Mouse (Mus musculus) midbrain, embryonic 13.5 days (tissue): ENCODE measurements at regions not wholly inside any gene's neighbourhood (a gene's known extent, or its start where the extent isn't known, plus 50 kb on each side); places are given as distances from the start of the nearest gene placed in this dataset.

Source experiments
- ATAC-seq: fragments of 200-750 bp; cut with Nextera tagmentation; 2 replicates; pipeline ENCODE4 v1.8.0; 2017; ENCODE audit warnings: mild to moderate bottlenecking, moderate TSS enrichment, moderate library complexity
- H3K27ac ChIP-seq: fragments of 300-500 bp; sonication (generic); 2 replicates; pipeline ENCODE4 v1.5.1; 2015; ENCODE audit warnings: inconsistent platforms, mild to moderate bottlenecking, moderate library complexity
- H3K27me3 ChIP-seq: fragments of 300-500 bp; sonication (generic); 2 replicates; pipeline ENCODE4 v1.6.1; 2015; ENCODE audit warnings: mild to moderate bottlenecking, inconsistent platforms
- H3K36me3 ChIP-seq: fragments of 300-500 bp; sonication (generic); 2 replicates; pipeline ENCODE4 v1.6.1; 2015; ENCODE audit warnings: mild to moderate bottlenecking, inconsistent platforms
- H3K4me1 ChIP-seq: fragments of 300-500 bp; sonication (generic); replicated peaks from 2 replicates; pipeline ENCODE4 v1.6.1; 2015; ENCODE audit warnings: inconsistent platforms
- H3K4me2 ChIP-seq: fragments of 300-500 bp; sonication (generic); replicated peaks from 2 replicates; pipeline ENCODE4 v1.6.1; 2015; ENCODE audit warnings: moderate library complexity, mild to moderate bottlenecking, inconsistent platforms
- H3K4me3 ChIP-seq: fragments of 300-500 bp; sonication (generic); replicated peaks from 2 replicates; pipeline ENCODE4 v1.5.1; 2015; ENCODE audit warnings: mild to moderate bottlenecking, inconsistent platforms
- H3K9ac ChIP-seq: fragments of 300-500 bp; sonication (generic); replicated peaks from 2 replicates; pipeline ENCODE4 v1.6.1; 2015; ENCODE audit warnings: mild to moderate bottlenecking, inconsistent platforms
- H3K9me3 ChIP-seq: fragments of 300-500 bp; sonication (generic); 2 replicates; pipeline ENCODE4 v1.6.1; 2016; ENCODE audit warnings: mild to moderate bottlenecking, inconsistent platforms
- WGBS: fragments of 180-500 bp; shearing (Covaris S2); methylation state at CpG from one replicate; pipeline ENCODE4 v1.1.7; 2015; 5-methylcytosine and 5-hydroxymethylcytosine counted together

DNA sequence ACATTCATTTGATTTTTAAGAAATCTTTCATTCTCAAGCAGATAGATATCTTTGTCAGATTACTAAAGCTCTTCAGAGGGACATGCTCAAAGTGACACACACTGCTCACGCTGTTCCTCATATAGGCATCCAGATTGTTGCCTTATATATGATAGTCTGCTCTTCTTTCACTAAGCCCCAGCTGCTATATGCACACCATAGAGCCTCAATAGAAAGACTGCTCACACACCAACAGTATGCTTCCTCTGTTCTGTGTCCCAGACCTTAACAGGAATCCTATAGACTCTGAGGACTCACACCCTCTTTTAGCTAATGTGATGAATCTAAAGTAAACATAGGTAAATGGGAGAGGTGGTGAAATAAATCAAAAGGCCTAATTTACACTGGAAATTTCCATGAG lies 561.8 kb downstream of the Smarca1 start:
- no peak for ATAC-seq
- Histone ChIP-seq H3K4me2 (no peak overlapping the region), H3K4me1 (no peaks in the 10 kb centered on the region), H3K9ac (no peak overlapping the region), H3K9me3 (no peaks in the 10 kb centered on the region), H3K36me3 (no peaks in the 10 kb centered on the region), H3K27ac (peak overlapping the region; percentile 30; the same call in 1 of the 2 replicates), H3K4me3 (no peak overlapping the region), H3K27me3 (no peaks in the 10 kb centered on the region)
- 78% methylated on average over 1 of the region's 1 CpGs for WGBS

DNA sequence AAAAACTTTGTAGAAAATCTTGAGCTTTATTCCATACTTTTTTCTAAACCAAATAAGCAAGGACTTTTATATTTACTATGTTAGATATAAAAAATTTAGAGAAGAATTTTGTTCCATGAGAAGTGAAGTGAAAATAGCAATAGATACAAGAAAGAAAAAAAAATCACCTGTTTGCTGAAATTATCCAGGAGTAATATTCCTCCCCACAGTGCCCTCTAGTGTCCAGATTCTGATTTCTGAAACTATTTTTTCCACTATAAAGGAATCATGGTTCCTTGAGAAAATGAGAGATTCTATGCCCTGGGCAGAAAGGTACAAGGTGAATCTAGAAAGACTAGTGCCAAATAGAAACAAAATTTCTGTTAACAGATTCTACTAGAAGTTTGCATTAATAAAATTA lies 564.0 kb downstream of the Smarca1 start:
- H3K36me3 ChIP-seq, result no peaks in the 10 kb centered on the region
- no peak overlapping the region for H3K27ac ChIP-seq
- H3K27me3 ChIP-seq, result no peaks in the 10 kb centered on the region
- H3K4me2 ChIP-seq, result no peak overlapping the region
- no peak overlapping the region for H3K9ac ChIP-seq
- ATAC-seq, result no peak
- H3K9me3 ChIP-seq, result no peaks in the 10 kb centered on the region
- no peaks in the 10 kb centered on the region for H3K4me1 ChIP-seq
- H3K4me3 ChIP-seq, result no peak overlapping the region

DNA sequence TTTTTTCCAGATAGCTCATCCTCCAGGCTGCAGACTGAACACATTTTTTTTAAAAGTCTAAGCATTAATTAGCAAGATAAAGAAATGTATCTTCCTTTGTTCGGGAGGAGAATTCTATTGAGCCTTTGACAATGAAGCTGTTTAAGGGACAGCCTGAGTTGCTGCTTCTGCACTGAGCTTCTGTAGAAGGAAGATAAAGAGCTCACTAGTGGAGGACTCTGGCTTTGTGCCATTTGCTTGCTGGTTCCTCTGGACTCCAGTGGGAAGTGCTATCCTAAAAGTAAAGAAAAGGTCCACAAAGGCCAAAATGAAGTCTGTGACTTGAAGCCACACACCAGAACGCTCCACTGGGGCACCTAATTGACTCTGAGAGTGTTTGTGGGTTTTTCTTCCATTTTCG lies 577.0 kb downstream of the Smarca1 start:
- ATAC-seq, result no peak
- WGBS, result 49% methylated on average over 3 of the region's 3 CpGs
- Histone ChIP-seq H3K9ac (no peak overlapping the region), H3K36me3 (no peaks in the 10 kb centered on the region), H3K4me2 (no peak overlapping the region), H3K27ac (no peak overlapping the region; the same call in 1 of the 2 replicates), H3K9me3 (no peaks in the 10 kb centered on the region), H3K4me3 (no peak overlapping the region), H3K27me3 (no peaks in the 10 kb centered on the region), H3K4me1 (no peaks in the 10 kb centered on the region)

DNA sequence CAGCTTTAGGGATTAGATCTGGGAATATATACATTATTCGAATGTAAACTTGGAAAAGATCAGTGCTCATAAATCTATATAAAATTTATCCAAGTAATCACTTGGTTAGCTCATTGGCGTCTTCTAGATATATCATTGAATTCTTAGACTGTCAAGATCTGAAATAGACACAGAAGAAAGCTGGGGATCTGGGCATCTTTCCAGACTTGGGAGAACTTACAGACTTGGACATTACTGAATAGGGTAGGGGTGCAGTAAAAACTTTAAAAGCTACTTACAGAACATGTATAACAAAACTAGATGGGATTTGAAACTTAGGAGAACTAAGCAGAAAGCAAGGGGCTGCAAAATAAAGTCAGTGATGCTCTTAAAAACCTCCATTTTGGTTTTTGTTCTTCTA lies 585.6 kb downstream of the Smarca1 start:
- H3K4me3 ChIP-seq, result no peak overlapping the region
- H3K27me3 ChIP-seq, result no peaks in the 10 kb centered on the region
- no peaks in the 10 kb centered on the region for H3K4me1 ChIP-seq
- no peaks in the 10 kb centered on the region for H3K36me3 ChIP-seq
- no peak overlapping the region for H3K4me2 ChIP-seq
- H3K9me3 ChIP-seq, result no peaks in the 10 kb centered on the region
- WGBS, result 76% methylated on average over 2 of the region's 2 CpGs
- no peak overlapping the region for H3K27ac ChIP-seq
- no peak for ATAC-seq
- no peak overlapping the region for H3K9ac ChIP-seq

- Histone ChIP-seq H3K9me3 (no peaks in the 10 kb centered on the region), H3K9ac (no peak overlapping the region), H3K27me3 (no peaks in the 10 kb centered on the region), H3K4me2 (no peak overlapping the region), H3K36me3 (no peaks in the 10 kb centered on the region), H3K27ac (no peak overlapping the region), H3K4me3 (no peak overlapping the region), H3K4me1 (no peaks in the 10 kb centered on the region)
- no peak for ATAC-seq
- WGBS, result 41% methylated on average over 2 of the region's 2 CpGs
Measured at GRCm38 (mm10) chrX:47303547-47303946, 589.2 kb downstream of the Smarca1 start.

DNA sequence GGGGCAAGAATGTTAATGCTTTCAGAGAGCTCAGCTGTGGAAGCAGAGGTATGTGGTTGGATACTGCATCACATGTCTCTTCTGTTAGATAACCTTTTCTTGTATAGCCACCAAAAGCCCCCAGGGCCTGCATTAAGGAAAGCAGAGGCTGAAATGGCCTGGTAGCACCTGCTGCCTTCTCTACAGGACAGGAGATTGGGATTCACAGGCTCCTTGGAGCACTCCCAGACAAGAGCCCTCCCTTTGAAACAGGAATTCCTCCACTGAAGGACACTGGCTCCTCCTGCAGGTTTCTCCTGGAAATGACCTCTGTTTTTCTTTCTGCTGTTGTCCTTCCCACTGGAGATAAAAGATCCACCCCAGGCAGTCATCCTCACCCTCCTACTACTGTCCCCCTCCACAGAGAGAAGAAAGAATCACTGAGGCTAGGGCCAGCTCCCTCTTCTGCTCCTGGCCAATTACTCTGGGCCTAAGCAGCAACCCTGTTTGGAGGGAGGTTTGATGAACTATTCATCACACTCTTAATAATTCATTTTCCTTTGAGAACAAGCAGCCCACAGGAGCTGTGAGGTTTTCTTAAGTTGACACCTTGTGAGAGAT lies 600.1 kb downstream of the Smarca1 start:
- no peaks in the 10 kb centered on the region for H3K36me3 ChIP-seq
- ATAC-seq, result peak; percentile 93

More for the DNA sequence above, 600.1 kb downstream of the Smarca1 start:
- no peaks in the 10 kb centered on the region for H3K27me3 ChIP-seq
- no peak overlapping the region for H3K4me3 ChIP-seq
- H3K4me1 ChIP-seq, result no peaks in the 10 kb centered on the region
- H3K9me3 ChIP-seq, result no peaks in the 10 kb centered on the region
- H3K27ac ChIP-seq, result no peak overlapping the region
- no peak overlapping the region for H3K4me2 ChIP-seq
- H3K9ac ChIP-seq, result no peak overlapping the region
